Mouse (Mus musculus) erythroblast, embryonic 14.5 days (primary cell): Measurements from ENCODE around the gene Kel.

Source experiments
- GATA1 ChIP-seq: IDR thresholded peaks from 2 replicates; pipeline ENCODE4 v1.6.1; 2012; ENCODE audit warnings: low read length, inconsistent platforms, mixed read lengths
- TAL1 ChIP-seq: IDR thresholded peaks from 3 replicates; pipeline ENCODE4 v1.6.1; 2012; ENCODE audit warnings: low read length, inconsistent platforms, mixed read lengths

DNA sequence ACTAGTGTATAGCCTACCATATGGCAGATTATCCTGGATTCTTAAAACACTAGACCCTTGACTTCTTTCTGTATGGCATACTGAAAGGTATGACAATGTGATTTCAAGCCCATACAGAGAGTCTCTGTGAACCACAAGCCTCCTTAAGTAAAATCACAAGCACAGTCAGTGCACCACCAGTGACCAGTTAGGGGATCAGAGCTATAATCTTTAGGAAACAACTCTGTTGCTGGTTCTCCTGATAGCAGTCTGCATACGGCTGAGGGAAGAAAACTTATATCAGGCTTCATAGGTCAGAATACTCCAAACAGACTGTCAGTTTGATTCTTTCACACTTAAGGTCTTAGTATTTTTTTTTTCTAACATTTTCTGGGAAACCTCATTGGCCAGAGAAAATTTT lies 45.7 kb downstream of the Kel start:
- TF ChIP-seq GATA1 (no peak), TAL1 (no peak)
